Mouse (Mus musculus) splenic B cell, adult 2 months (primary cell): ENCODE measurements around the gene C77080.

ENCODE experiments used
- DNase-seq: peaks from one replicate; pipeline ENCODE4 v3.0.0-alpha.2; 2011; ENCODE audit warnings: low read depth, low spot score
- H3K27me3 ChIP-seq: 2 replicates; pipeline ENCODE4 v1.6.1; 2012; ENCODE audit warnings: mild to moderate bottlenecking, low read length, moderate library complexity, mixed read lengths; ENCODE audit not compliant: control insufficient read depth, poor library complexity, insufficient read depth, severe bottlenecking
- H3K36me3 ChIP-seq: 2 replicates; pipeline ENCODE4 v1.6.1; 2012; ENCODE audit warnings: mild to moderate bottlenecking, low read length, moderate library complexity, mixed read lengths; ENCODE audit not compliant: control insufficient read depth, poor library complexity, insufficient read depth, severe bottlenecking

Gene C77080

GRCm38 (mm10) chr4:129189542-129190519 is 71.4 kb downstream of the C77080 start, which contains the start of the genes S100pbp and Yars:
TSS of gene S100pbp (minus strand) at chr4:129189727.
TSS of gene Yars (plus strand) at chr4:129189760.
- DNase-seq: peak; percentile 98
- H3K36me3 ChIP-seq: no peaks in the 10 kb centered on the region
- H3K27me3 ChIP-seq: no peaks in the 10 kb centered on the region

- Histone ChIP-seq H3K36me3 (no peaks in the 10 kb centered on the region), H3K27me3 (no peaks in the 10 kb centered on the region)
- DNase-seq: peak; percentile 47
These were observed 72.2 kb downstream of the C77080 start for GRCm38 (mm10) chr4:129188803-129189541.

- DNase-seq: peak; percentile 26
These were observed 73.1 kb downstream of the C77080 start for GRCm38 (mm10) chr4:129188041-129188659.

GRCm38 (mm10) chr4:129179560-129179959 is 81.6 kb downstream of the C77080 start:
- Histone ChIP-seq H3K27me3 (no peaks in the 10 kb centered on the region), H3K36me3 (peaks cover 7% of the 10 kb centered on the region)
- DNase-seq: peak; percentile 18

More at GRCm38 (mm10) chr4:129188041-129188659, 73.1 kb downstream of the C77080 start:
- no peaks in the 10 kb centered on the region; the same call in 1 of the 2 replicates for H3K36me3 ChIP-seq
- H3K27me3 ChIP-seq: no peaks in the 10 kb centered on the region

- no peaks in the 10 kb centered on the region for H3K27me3 ChIP-seq
- peak; percentile 33 for DNase-seq
- peaks cover 4% of the 10 kb centered on the region; the same call in 1 of the 2 replicates for H3K36me3 ChIP-seq
These were observed 88.7 kb downstream of the C77080 start for GRCm38 (mm10) chr4:129172529-129172928.
